Mouse (Mus musculus): ENCODE measurements around the gene Gm49318.

GRCm38 (mm10) chr9:22017208-22017825 is 53.7 kb downstream of the Gm49318 start:
- TF ChIP-seq TAL1 (IDR thresholded peaks at IDR 0.05; ENCODE audit: low read length) (no peak), GATA1 (IDR thresholded peaks at IDR 0.05; ENCODE audit: low read length) (no peak)

Measured in erythroblast, embryonic 14.5 days (primary cell).